ENCODE assay signal across 25 mouse cellular contexts in the genomic region with DNA sequence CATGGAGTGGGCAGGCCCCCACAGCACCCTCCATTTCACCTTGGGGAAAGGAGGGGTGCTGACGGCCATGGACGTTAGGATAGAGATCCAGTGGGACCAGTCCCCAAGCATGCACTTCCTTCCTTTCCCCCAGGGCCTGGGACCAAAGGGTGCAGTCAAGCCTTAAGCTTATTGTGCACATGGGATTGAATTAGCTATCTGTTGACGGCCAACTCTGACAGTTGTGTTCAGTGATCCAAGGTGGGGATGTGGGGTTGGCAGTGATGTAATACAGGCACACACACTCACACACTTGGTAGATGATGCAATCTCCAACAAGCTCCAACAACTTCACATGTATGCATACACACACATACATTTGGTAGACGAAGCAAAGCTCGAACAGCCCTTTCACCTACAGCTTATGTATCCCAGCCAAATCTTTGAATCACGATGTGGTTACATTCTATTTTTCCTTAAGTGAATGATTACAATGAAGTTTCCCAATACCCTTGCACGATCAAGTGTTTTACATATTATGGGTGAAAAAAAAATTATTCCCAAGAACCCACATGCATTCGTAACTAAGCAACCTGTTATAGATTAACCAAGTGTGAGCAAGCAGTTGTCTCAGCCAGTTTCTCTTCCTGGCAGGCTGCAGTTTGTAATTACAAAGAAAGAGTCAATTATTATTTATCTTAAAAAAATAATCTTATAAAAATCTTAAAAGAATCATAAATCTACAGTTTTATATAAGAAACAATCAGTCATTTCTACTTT. TPM values are rescaled to one million over a fixed set of nuclear protein-coding genes. Genes with fewer than 3 reads are reported as not detected.
DNase-seq lines count a peak whose midpoint lies in the region; ATAC-seq and TF ChIP-seq lines count a peak whose summit lies in the region.
"Had no signal": no experiment of that assay in that cellular context is flagged by ENCODE, and none has a peak within 500 bp of the region (broad histone marks: within the 10 kb centered on the region; RNA-seq: fewer than 3 reads in every experiment).

No protein-coding gene starts in this region.

- in situ Hi-C loops in CH12.LX (cut with MboI; ENCODE audit: low pct_ligation_motif_present, low pct_unique_long_range_greater_than_20kb, low sequenced_read_pairs): no loop called here

- H3K79me2 ChIP-seq in CH12.LX (replicated peaks; ENCODE audit: control insufficient read depth, extremely low read depth, insufficient read depth, poor library complexity, severe bottlenecking): peaks cover 13% of the 10 kb centered on the region

- dilution Hi-C loops in CH12.LX (cut with MboI; ENCODE audit: extremely low pct_ligation_motif_present, extremely low pct_unique_long_range_greater_than_20kb, low sequenced_read_pairs): no loop called here

- peaks cover 4 to 34% of the 10 kb centered on the region in 2 experiments for H3K4me1 ChIP-seq in CH12.LX (ENCODE audit: control insufficient read depth in 1 of 2, insufficient read depth in 2 of 2)
- peaks cover 7% of the 10 kb centered on the region; the same call in 1 of the 2 replicates for H3K4me1 ChIP-seq in intestine, embryonic 16.5 days (ENCODE audit: control insufficient read depth, insufficient read depth, low read length)
- peaks cover 17% of the 10 kb centered on the region for H3K4me1 ChIP-seq in liver, postnatal 0 days (ENCODE audit: insufficient read depth)

- WGBS in intestine, embryonic 16.5 days: 66% methylated on average over 7 of the region's 8 CpGs
- 57% methylated on average over 7 of the region's 8 CpGs for WGBS in liver, postnatal 0 days (ENCODE audit: insufficient replicate concordance)

- DNase-seq in heart, adult 11 months: peak; percentile 57
- no peak for DNase-seq in heart, adult 8-10 months (ENCODE audit: low spot score)
- no peak for DNase-seq in CH12.LX (ENCODE audit: extremely low read depth)
- DNase-seq in liver, postnatal 0 days: no peak
- no peak for DNase-seq in cerebellum, adult 9-11 months
- no peak for DNase-seq in natural killer cell, adult 2 months (ENCODE audit: low spot score in 2 of 2)
- no peak for DNase-seq in gastrocnemius, postnatal 14 days
- DNase-seq: adrenal gland, adult 2 months; cerebellum, adult 8-10 months; gastrocnemius, postnatal 36 days; heart, postnatal 10 days; layer of hippocampus, postnatal 36 days; lung, adult 2 months; thymus, adult 2 months had no signal

- no peak for TF ChIP-seq POLR2A in CH12.LX (IDR thresholded peaks at IDR 0.05; ENCODE audit: low read depth, low read length)

- peaks cover 24 to 43% of the 10 kb centered on the region in 2 experiments for H3K36me3 ChIP-seq in CH12.LX (replicated peaks in 1 of 2; ENCODE audit: control insufficient read depth in 1 of 2, insufficient read depth in 1 of 2, low read length in 1 of 2)
- peaks cover 18% of the 10 kb centered on the region; the same call in 1 of the 2 replicates for H3K36me3 ChIP-seq in intestine, embryonic 16.5 days (ENCODE audit: control insufficient read depth, insufficient read depth, low read length)
- peaks cover 18% of the 10 kb centered on the region for H3K36me3 ChIP-seq in liver, postnatal 0 days (replicated peaks; ENCODE audit: insufficient read depth, low read length)

- TF ChIP-seq CTCF in CH12.LX (conservative IDR thresholded peaks at IDR 0.05 in 1 of 2, IDR thresholded peaks at IDR 0.05 in 1 of 2; ENCODE audit: low read depth in 2 of 2, low read length in 2 of 2): no peak
- no peak for TF ChIP-seq CTCF in liver, postnatal 0 days (IDR thresholded peaks at IDR 0.05; ENCODE audit: low read depth)

- H3K4me3 ChIP-seq in CH12.LX (replicated peaks in 1 of 3; ENCODE audit: low read depth in 2 of 3, low read length in 2 of 3, poor library complexity in 1 of 3): peak overlapping the region in 1 of 3 experiments; percentile 17
- H3K4me3 ChIP-seq in intestine, embryonic 16.5 days (ENCODE audit: low read length): no peak overlapping the region
- H3K4me3 ChIP-seq in liver, postnatal 0 days (ENCODE audit: low read depth, low read length): no peak overlapping the region
- H3K4me3 ChIP-seq: layer of hippocampus, adult 2 months had no signal

- TF ChIP-seq RAD21 in CH12.LX (IDR thresholded peaks at IDR 0.05; ENCODE audit: low read depth, low read length): no peak

- H3K9me3 ChIP-seq in CH12.LX (replicated peaks; ENCODE audit: low read length): no peaks in the 10 kb centered on the region
- no peaks in the 10 kb centered on the region for H3K9me3 ChIP-seq in intestine, embryonic 16.5 days (ENCODE audit: control insufficient read depth, low read length)
- no peaks in the 10 kb centered on the region for H3K9me3 ChIP-seq in liver, postnatal 0 days (ENCODE audit: low read length)
- H3K9me3 ChIP-seq: embryonic facial prominence, embryonic 12.5 days; forebrain, embryonic 15.5 days; hindbrain, embryonic 13.5 days; midbrain, embryonic 10.5 days had no signal

- no peak overlapping the region for H3K27ac ChIP-seq in CH12.LX (ENCODE audit: insufficient read depth, low read depth)
- peak overlapping the region; percentile 9; the same call in 1 of the 2 replicates for H3K27ac ChIP-seq in intestine, embryonic 16.5 days (ENCODE audit: low read length)
- no peak overlapping the region for H3K27ac ChIP-seq in liver, postnatal 0 days (ENCODE audit: low read depth)
- H3K27ac ChIP-seq: embryonic facial prominence, embryonic 12.5 days; forebrain, embryonic 15.5 days; hindbrain, embryonic 13.5 days; layer of hippocampus, adult 2 months; midbrain, embryonic 10.5 days had no signal

- no peak overlapping the region for H3K4me2 ChIP-seq in CH12.LX (ENCODE audit: insufficient read depth, low read depth, poor library complexity, severe bottlenecking)
- no peak overlapping the region for H3K4me2 ChIP-seq in intestine, embryonic 16.5 days (ENCODE audit: low read depth, low read length)
- H3K4me2 ChIP-seq in liver, postnatal 0 days (ENCODE audit: low read depth, low read length): peak overlapping the region; percentile 18; the same call in 1 of the 2 replicates
- H3K4me2 ChIP-seq: forebrain, embryonic 15.5 days had no signal

- intact Hi-C loops in gastrocnemius, postnatal 14 days (cut with DNase I; ENCODE audit: low total_unique reads): no loop called here

- no peak overlapping the region for H3K9ac ChIP-seq in CH12.LX (ENCODE audit: insufficient read depth, low read depth)
- no peak overlapping the region for H3K9ac ChIP-seq in intestine, embryonic 16.5 days (ENCODE audit: low read depth, low read length)
- no peak overlapping the region for H3K9ac ChIP-seq in liver, postnatal 0 days (replicated peaks)
- H3K9ac ChIP-seq: embryonic facial prominence, embryonic 12.5 days; forebrain, embryonic 15.5 days had no signal

- no peak for TF ChIP-seq EP300 in CH12.LX (IDR thresholded peaks at IDR 0.05; ENCODE audit: low read length)
- TF ChIP-seq EP300 in liver, postnatal 0 days (IDR thresholded peaks at IDR 0.05; ENCODE audit: low read depth): no peak

- peak; percentile 32 for ATAC-seq in intestine, embryonic 16.5 days
- ATAC-seq in liver, postnatal 0 days: 0 out of 2 replicates have a peak, but pooled peaks have one; percentile 9
- ATAC-seq: forebrain, embryonic 15.5 days; inflammation-experienced regulatory T-cells, adult 6 months had no signal

- no peaks in the 10 kb centered on the region for H3K27me3 ChIP-seq in CH12.LX (replicated peaks)
- H3K27me3 ChIP-seq in intestine, embryonic 16.5 days (replicated peaks; ENCODE audit: control insufficient read depth, insufficient read depth, low read length): no peaks in the 10 kb centered on the region
- no peaks in the 10 kb centered on the region for H3K27me3 ChIP-seq in liver, postnatal 0 days (ENCODE audit: insufficient read depth, low read length)
- H3K27me3 ChIP-seq: embryonic facial prominence, embryonic 12.5 days; forebrain, embryonic 15.5 days; hindbrain, embryonic 13.5 days had no signal

RNA-seq across cellular contexts. Expression of a gene that starts 2.0 kb away (rescaled TPM):
- 10 to 100 TPM; 21.0 to 21.4 (median 21.1) TPM for total RNA-seq in heart, adult 8-10 months (2022)
- total RNA-seq in CH12.LX (2012; rRNA removed) (69.2 and 83.9 TPM in 2 replicates), CH12.LX (2014; rRNA removed) (90.4 and 106 TPM in 2 replicates)
- polyA plus RNA-seq in CH12.LX (2012; ENCODE audit: insufficient read length, low read depth): 88.3 and 103 TPM in 2 replicates
- 82.6 and 89.7 TPM in 2 replicates for polyA plus RNA-seq in intestine, embryonic 16.5 days (2015; fragmentation: Nextera tagmentation; extraction: Ambion mirVana)
- 49.2 and 49.9 TPM in 2 replicates for polyA plus RNA-seq in liver, postnatal 0 days (2015; fragmentation: Nextera tagmentation; extraction: Ambion mirVana)
- total RNA-seq in gastrocnemius, postnatal 14 days (2021): 10 to 100 TPM; 28.6 to 32.4 TPM

RNA-seq across cellular contexts. Expression of a gene that starts 8.8 kb away (rescaled TPM):
- total RNA-seq in heart, adult 8-10 months (2022): 1 to 10 TPM; 3.1 to 5.7 (median 4.6) TPM
- 0.17 TPM in 1 of 2 replicates, not detected in the other for total RNA-seq in CH12.LX (2012; rRNA removed)
- total RNA-seq in CH12.LX (2014; rRNA removed): not detected in 2 replicates
- 0.14 TPM in 1 of 2 replicates, not detected in the other for polyA plus RNA-seq in CH12.LX (2012; ENCODE audit: insufficient read length, low read depth)
- 24.4 and 35.0 TPM in 2 replicates for polyA plus RNA-seq in intestine, embryonic 16.5 days (2015; fragmentation: Nextera tagmentation; extraction: Ambion mirVana)
- polyA plus RNA-seq in liver, postnatal 0 days (2015; fragmentation: Nextera tagmentation; extraction: Ambion mirVana): 5.9 and 8.2 TPM in 2 replicates
- 1 to 10 TPM in 1 of 2 experiments, under 1 TPM in 1; 0.51 to 2.7 TPM for total RNA-seq in gastrocnemius, postnatal 14 days (2021)
- total RNA-seq: layer of hippocampus, adult 2 months; layer of hippocampus, postnatal 36 days; left cerebral cortex, postnatal 25 days had no signal
- polyA plus RNA-seq: embryonic facial prominence, embryonic 12.5 days; erythroblast, embryonic 14.5 days; forebrain, embryonic 15.5 days; heart, embryonic 11.5 days; hindbrain, embryonic 13.5 days; inflammation-experienced regulatory T-cells, adult 6 months; midbrain, embryonic 10.5 days; neural tube, embryonic 14.5 days had no signal

RNA-seq across cellular contexts. Expression of a gene that starts 13.9 kb away (rescaled TPM):
- total RNA-seq in heart, adult 8-10 months (2022): 1 to 10 TPM in 2 of 4 experiments, under 1 TPM in 2; 0.60 to 2.0 (median 1.1) TPM
- total RNA-seq in CH12.LX (2012; rRNA removed): 0.13 TPM in 1 of 2 replicates, not detected in the other
- total RNA-seq in CH12.LX (2014; rRNA removed): not detected in 2 replicates
- 0.13 TPM in 1 of 2 replicates, not detected in the other for polyA plus RNA-seq in CH12.LX (2012; ENCODE audit: insufficient read length, low read depth)
- polyA plus RNA-seq in intestine, embryonic 16.5 days (2015; fragmentation: Nextera tagmentation; extraction: Ambion mirVana): 7.7 and 9.5 TPM in 2 replicates
- polyA plus RNA-seq in liver, postnatal 0 days (2015; fragmentation: Nextera tagmentation; extraction: Ambion mirVana): 0.26 and 0.49 TPM in 2 replicates
- under 1 TPM; 0.31 to 0.49 TPM for total RNA-seq in gastrocnemius, postnatal 14 days (2021)
- polyA plus RNA-seq: erythroblast, embryonic 14.5 days; forebrain, embryonic 15.5 days had no signal

RNA-seq across cellular contexts. Expression of a gene that starts 25.2 kb away (rescaled TPM):
- total RNA-seq in heart, adult 8-10 months (2022): 10 to 100 TPM in 3 of 4 experiments, 1 to 10 TPM in 1; 8.2 to 11.7 (median 11.2) TPM
- total RNA-seq in CH12.LX (2012; rRNA removed): 26.3 and 28.6 TPM in 2 replicates
- total RNA-seq in CH12.LX (2014; rRNA removed): 18.8 and 22.1 TPM in 2 replicates
- 18.5 and 26.5 TPM in 2 replicates for polyA plus RNA-seq in CH12.LX (2012; ENCODE audit: insufficient read length, low read depth)
- 32.4 and 35.5 TPM in 2 replicates for polyA plus RNA-seq in intestine, embryonic 16.5 days (2015; fragmentation: Nextera tagmentation; extraction: Ambion mirVana)
- 17.1 and 20.5 TPM in 2 replicates for polyA plus RNA-seq in liver, postnatal 0 days (2015; fragmentation: Nextera tagmentation; extraction: Ambion mirVana)
- 10 to 100 TPM; 11.1 to 13.3 TPM for total RNA-seq in gastrocnemius, postnatal 14 days (2021)

RNA-seq across cellular contexts. Expression of a gene that starts 26.8 kb away (rescaled TPM):
- total RNA-seq in heart, adult 8-10 months (2022): 1 to 10 TPM; 5.6 to 9.9 (median 7.5) TPM
- total RNA-seq in CH12.LX (2012; rRNA removed) (not detected in 2 replicates), CH12.LX (2014; rRNA removed) (not detected in 2 replicates)
- polyA plus RNA-seq in CH12.LX (2012; ENCODE audit: insufficient read length, low read depth): not detected in 2 replicates
- 34.6 and 38.0 TPM in 2 replicates for polyA plus RNA-seq in intestine, embryonic 16.5 days (2015; fragmentation: Nextera tagmentation; extraction: Ambion mirVana)
- 12.9 and 13.1 TPM in 2 replicates for polyA plus RNA-seq in liver, postnatal 0 days (2015; fragmentation: Nextera tagmentation; extraction: Ambion mirVana)
- 1 to 10 TPM; 6.8 TPM for total RNA-seq in gastrocnemius, postnatal 14 days (2021)
- polyA plus RNA-seq: erythroblast, embryonic 14.5 days had no signal
